Mouse (Mus musculus) cerebellum, adult 8-10 months (tissue): ENCODE measurements around the gene Prss22.
"Not testable (repeated sequence)": the region's sequence is repeated elsewhere in the genome, so short reads cannot be mapped to it uniquely, and the experiment has no call there.

Source experiments
- DNase-seq: peaks from one replicate; pipeline ENCODE4 v3.0.0; 2022

Prss22 gene

DNA sequence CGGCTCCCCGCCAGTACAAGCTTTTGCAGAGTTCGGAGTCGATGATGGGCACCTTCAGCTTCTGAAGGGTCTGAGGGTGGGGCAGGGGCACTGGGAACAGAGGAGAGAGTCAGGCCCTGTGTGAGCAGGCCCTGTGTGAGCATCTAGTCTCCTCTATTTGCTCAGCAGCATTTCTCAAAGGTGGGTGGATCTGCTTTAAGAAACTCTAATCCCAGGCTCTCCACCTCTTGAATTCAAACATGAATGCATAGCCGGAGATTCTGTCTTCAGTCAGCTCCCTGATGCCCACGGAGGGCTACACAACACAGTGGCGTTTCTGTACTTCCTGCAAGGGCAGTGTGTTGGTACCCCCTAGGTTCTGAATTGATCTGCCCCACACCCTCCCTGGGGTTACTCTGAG lies 3.2 kb downstream of the Prss22 start:
- DNase-seq: no peak

DNA sequence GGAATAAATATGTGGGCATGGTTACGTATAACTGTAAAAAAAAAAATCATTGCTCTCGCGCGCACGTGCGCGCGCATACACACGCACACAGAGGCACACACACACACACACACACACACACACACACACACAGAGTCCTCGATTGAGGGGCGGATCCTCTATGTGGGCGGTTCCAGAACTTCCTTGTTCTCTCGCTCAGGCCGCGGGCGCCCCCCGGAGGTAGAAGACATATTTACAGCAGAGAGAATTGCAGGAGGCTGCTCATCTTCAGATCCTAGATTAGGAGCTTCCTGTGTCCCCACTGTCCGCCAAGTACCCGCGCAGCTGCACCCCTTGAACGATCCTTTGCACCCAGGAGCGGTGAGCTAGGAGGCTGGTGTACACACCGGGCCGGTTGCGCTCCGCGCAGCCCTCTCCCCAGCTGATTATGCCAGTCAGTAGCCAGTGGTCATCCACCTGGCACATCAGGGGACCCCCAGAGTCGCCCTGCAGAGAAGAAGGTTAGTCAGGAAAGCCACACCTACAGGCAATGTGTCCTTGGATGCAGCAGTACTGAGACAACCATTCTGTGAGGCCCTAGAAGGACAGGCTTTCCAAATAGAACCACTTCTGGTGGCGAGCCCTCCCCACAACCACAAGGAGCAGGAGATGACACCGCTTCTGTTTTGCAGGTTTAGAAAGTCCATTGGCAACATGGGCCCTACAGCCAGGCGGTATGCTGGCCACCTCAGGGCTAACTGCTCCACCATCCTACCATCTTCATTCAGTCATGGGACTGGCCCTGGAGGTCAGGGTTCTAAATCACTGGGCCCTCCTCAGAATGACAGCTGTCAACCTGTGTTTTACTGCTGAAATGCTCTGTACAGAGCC lies 4.1 kb downstream of the Prss22 start:
- peak; percentile 83 for DNase-seq

DNA sequence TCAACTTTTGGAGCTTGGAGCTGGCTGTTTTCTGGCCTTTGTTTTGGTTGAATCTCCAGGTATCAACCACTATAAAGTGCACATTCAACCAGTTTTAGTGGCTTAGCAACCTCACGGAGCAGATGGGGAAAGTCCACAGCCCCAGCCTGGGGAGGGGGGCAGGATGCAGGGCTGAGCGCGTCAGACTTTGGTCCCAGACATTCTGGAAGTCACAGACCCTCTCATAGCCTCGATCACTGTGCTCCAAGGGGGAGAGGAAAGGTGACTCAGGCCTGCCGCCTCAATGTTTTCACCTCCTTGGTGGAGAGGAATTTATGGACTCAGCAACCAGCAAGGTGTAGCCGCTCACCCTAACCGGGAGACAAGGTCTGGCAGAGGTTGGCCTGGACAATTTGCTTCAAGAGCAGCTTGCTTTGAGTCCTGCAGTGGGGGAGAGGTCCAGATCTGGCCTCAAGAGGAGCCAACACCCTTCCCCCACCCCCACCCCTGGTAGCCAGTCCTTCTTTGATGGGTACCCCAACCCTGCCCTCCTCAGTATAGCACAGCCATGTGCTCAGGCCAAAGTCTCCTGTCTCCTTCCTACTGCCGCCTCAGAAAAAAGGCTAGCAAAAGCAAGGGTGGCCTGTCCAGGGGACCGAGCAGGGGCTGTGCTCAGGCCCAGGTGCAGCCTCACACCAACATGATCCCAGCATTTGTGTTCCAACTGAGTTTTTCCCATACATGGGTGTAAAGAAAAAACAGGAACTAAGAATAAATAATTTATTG lies 4.9 kb downstream of the Prss22 start:
- no peak for DNase-seq

DNA sequence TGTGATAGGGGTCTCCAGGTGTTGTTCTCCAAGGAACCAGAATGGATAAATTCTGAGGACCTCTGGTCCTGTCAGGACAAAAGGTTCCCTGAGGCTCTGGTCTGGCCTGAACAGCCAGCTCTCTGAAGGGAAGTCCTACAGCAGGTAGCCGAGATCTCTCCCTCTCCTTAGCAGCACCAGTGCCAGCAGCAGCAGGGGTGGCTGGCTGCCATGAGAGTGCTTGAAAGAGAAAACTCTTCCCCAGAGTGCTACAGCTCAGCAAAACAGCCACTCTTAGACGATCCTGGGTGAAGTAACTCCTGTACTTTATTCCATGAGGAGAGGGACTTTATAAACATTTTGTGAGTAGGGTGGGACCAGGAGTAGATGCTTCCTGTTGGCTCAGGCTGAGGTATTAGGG lies 8.1 kb downstream of the Prss22 start:
- DNase-seq: no peak

DNA sequence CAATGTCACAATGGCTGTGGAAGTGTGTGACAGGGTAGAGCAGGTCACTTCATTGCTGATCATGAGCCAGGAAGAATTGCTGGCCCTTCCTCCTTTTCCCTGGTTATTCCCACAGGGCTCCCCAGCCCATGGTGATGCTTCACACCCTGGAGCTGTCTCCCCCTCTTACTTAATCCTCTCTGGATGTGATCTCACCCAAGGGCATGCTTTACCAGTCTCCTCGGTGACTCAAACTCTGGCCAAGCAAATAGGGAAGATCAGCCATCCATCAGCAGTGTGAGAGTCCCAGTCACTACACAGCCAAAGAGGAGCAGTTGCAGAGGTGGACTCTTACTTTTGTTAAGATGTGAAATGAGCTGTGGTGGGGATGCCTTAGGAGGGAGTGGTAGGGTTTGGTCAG lies 12.9 kb downstream of the Prss22 start:
- no peak for DNase-seq

DNA sequence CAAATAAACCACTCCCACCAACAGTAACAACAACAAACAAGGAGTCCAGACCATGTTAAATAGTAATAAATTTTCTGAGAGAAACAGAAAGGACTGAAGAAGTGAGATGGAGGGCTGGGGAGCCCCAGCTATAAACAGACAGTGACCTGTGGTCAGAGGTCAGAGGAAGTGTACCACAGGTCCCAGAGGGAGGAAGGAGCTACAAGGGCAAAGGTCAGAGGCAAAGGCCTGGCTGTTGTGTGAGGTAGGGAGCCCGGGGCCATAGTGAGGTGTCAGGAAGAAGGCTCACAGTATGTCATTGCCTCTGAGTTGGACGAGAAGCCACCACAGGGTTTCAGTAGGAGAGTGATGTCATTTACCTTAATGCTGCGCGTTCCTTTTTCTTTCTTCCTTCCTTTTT lies 15.0 kb downstream of the Prss22 start:
- DNase-seq: no peak

DNA sequence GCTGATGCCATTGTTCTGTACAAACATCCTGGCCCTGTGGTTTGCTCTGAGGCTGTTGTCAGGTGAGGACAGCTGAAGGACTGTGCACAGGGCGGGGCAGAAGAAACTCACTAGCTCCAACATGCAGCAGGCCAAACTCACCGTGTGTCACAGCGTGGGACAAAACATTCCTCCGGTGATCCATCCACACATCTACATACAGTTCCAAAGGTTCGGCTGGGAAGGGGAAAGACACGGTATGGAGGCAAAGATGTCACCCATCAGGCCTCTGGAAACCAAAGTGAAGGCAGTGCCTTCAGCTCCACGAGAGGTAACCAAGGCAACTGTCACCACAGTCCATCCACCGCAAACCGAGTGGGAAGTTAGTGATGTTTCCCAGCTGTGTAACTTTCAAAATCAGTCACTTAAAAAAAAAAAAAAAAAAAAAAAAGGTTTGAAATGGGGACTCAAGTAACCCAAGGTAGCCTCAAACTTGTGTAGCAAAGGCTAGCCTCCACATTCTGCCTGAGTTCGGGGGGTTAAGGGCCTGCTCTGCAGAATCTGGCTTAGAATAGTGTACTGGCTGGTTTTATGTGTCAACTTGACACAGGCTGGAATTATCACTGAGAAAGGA lies 17.5 kb downstream of the Prss22 start, which contains the start of gene Prss30:
TSS of gene Prss30 (minus strand) at position 270 of the 613 bp plus-strand sequence.
- no peak for DNase-seq

DNA sequence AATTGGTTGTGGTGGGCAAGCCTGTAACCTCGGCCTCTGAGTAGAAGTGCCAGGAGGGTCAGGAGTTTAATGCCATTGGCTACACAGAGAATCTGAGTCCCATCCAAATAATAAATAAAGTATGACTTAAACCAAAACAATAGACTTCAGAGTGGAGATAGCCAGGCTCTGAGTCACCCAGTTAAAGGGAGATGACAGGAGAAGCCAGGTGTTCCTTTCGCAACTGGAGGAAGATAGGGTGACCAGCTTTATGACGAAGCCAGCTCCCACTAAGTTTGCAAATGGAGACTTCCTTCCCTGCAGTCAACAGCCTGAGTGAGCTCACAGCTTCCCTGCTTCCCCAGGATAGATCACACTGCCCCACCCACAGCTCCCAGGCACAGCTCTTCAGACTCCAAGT lies 18.4 kb downstream of the Prss22 start:
- DNase-seq: no peak

DNA sequence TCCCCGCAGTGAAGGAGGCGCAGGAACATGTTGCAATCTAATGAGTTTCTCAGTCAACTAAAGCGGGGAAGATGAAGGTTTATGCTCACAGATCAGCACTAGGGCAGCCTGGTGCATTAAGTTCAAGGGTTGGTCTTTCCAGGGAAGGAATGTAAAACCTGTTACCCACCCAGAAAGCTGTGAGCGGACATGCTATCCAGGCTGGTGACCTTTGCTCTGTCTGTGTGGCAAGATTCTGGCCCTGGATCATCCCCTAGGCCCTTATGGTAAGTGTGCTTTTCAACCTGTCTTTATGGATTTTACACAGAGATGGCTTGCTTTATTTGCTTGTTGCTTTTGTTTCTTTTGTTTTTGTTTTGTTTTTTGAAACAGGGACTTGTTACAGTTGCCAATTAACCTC lies 21.2 kb downstream of the Prss22 start:
- no peak for DNase-seq

DNA sequence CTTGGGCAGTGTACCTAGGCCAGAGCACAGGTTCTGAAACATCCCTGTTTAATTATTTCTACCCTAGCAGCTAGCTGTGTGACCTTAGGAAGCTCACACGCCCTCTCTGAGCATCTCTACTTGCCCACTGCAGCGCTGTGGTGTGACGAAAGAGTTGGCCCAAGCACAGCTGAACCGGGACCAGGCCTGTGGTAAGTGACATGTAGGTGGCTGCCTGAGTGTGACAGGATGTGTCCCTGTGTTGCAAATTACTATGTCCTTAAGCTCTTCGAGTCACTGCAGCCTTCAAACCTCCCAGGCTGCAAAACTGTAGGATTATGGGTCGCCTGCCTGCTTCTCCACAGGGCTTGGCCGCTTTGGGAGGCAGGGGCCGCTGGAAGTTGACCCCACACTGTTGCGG lies 26.6 kb downstream of the Prss22 start:
- DNase-seq: no peak

DNA sequence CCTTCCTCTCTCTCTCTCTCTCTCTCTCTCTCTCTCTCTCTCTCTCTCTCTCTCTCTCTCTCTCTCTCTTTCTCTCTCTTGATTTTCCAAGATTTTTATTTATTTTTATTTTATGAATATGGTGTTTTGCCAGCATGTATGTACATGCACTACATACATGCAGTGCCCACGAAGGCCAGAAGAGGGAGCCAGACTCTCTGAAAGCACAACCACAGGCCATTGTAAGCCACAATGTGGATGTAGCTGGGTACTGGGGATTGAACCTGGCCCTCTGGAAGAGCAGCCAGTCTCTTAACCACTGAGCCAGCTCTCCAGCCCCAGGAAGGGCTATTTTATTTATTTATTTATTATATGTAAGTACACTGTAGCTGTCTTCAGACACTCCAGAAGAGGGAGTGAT lies 28.7 kb downstream of the Prss22 start:
- DNase-seq: peak; percentile 54

DNA sequence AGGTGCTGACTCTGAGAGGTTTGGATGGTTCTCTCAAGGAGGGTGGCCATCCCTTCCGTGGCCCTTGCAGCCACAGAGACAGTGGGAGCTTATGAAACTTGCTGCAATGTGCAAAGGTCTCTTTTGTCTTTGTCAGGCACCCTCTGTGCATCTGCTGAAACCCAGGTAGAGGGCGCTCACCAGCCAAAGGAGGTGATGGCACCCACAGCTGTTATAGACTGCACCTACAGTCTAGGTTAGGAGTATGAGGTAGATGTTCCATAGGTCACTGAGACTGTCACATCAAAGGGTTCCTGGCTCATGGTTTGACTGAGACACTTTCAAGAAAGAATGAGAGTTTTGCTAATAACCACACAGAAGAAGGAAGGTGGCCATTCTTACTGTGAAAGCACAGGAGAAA lies 29.1 kb downstream of the Prss22 start:
- DNase-seq: no peak

DNA sequence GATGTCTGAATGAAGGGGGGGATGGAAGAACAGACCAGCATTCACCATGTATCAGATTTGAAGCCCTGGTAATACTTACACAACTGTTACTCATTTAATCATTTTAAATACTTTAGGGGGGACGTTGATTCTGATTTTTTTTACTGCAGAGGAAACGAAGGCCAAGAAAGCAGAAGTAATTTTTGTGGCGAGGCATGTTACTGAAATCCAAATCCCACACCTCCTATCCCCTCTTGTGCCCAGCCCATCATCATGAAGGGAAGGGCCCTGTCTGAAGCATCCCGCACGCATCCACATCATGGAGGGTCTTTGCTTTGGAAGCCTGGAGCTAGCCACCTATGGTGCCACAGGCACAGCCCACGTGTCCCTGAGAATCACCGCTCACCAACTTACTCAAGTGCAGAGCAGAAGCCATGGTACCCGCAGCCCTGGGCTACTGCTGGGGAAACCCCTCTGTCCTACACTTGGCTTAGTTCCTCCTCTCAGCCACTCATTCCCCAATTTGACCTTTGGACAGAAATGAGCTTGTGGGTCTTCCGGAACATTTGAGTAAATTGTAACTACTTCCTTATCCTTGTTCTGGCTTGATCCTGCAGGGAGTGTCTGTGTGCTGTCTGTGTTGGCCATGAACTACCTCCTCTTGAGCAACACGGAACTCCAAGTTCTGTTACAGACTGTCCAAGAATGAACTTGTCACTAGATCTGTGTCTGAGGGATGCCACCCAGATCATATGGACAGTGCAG lies 31.1 kb downstream of the Prss22 start:
- no peak for DNase-seq

DNA sequence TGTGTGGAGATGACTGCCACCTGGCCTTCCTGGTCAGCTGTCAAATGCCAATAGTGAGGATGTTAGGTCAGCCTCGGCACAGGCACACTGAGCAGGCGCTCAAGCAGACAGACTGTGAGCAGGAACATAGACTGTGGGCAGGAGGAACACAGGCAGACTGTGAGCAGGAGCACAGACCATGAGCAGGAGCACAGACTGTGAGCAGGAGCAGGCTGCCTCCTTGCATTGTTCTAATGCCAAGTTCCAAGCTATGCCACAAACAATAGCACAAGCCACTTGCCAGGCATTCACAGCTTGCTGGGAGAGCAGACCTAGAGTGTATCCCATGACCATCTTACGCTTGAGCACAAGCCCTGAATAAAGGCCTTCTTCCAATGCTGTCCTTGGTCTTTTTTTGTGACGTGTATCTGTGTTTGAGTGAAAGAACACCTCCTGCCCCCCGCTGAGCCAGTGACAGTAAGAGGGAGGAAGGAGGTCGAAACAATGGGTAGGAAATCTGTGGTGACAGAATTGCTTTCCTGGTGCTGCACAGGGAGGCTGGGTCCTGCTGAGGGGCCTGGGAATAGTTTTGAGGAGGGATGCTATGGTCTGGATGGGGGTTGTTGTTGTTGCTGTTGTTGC lies 32.0 kb downstream of the Prss22 start:
- peak; percentile 17 for DNase-seq

DNA sequence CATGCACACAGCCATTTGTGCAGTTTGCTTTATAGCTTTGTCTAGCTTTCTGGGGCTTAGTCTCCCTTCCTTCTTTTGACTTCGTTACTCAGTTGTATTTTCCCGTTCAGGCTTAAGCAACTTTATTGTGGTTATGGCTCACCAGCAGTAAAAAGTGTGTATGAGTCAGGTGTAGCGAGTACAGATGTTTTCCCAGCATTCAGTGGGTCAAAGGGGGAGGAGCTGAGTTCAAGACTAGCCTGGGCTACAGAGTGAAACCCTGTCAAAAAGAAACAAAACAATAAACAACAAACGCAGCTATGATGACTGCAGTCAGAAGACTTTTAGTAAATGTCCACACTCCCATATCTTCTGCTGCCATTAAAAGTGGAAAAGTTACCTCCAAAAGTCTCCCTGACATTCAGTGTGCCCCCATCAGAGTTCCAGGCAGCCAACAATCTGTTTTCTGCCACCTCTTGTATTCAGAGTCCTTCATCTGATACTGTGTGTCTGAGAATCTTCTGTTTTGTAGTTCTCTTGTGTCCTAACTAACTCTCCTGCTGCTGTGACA lies 36.3 kb downstream of the Prss22 start:
- no peak for DNase-seq

DNA sequence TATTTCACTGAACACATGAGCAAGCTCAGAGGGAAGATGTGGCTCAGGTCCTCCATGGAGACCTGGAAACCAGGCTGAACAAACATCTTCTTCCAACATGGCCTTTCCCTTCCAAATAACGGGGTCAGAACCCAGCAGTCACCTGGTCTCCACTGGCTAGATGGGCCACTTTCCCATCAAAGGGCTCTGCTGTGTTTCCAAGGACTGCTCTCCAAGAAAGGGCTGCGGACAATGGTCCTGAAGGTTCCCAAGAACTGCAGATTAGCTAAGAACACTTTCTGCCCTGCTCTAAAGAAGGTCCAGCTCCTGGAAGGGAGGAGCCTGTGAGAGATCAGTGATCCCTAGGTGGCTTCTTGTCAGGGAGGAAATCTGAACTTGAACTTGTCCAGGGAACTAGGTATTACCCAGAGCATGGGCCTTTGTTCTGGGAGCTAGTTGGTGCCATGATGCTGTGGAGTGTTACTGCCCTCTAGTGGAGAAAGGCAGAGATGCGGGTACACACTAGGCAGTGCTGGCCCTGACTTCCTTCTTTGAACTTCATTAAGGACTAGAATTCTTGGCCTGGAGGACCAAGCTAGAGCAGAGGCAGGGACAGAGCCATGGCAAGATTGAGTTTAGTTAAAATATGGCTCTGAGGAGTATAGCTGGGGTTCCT lies 37.7 kb downstream of the Prss22 start:
- peak; percentile 79 for DNase-seq

DNA sequence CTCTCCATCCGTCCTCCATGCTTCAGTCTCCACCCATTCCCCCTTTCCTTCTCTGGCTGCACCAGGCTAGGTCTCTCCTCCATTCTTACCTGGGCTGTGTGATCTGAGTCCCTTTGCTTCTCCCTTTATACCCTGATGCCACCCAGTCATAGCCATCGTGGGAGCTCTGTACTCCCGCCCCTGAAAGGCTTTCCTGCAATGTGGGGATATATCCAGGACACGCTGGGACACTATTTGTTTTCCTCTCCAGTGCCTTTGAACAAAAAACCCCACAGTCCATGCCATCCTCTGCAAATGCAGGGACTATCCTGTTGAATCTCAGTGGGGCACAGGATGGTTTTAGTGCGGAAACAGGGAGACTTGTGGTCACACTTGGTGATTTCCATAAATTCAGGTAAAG lies 42.7 kb downstream of the Prss22 start, which contains the start of gene Sbpl:
TSS of gene Sbpl (minus strand) at position 101 of the 400 bp plus-strand sequence.
- no peak for DNase-seq

DNA sequence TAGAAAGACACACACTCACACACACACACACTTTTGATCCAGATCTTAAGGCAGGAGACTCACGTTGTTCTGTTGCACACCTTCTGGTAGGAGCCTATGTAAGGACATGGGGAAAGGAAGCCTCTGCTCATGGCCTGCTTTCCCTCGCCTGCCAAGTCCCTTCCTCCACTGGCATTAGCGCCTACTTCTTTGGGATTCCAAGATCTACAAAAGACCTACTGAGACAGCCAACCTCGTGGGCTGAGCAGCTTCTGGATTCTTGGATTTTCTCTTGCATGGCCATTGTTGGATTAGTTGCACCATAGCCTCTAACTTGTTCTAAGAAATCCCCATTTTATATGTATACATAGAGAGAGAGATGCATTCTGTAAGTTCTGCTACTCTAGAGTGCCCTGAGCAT lies 47.1 kb downstream of the Prss22 start:
- DNase-seq: not testable (repeated sequence)

DNA sequence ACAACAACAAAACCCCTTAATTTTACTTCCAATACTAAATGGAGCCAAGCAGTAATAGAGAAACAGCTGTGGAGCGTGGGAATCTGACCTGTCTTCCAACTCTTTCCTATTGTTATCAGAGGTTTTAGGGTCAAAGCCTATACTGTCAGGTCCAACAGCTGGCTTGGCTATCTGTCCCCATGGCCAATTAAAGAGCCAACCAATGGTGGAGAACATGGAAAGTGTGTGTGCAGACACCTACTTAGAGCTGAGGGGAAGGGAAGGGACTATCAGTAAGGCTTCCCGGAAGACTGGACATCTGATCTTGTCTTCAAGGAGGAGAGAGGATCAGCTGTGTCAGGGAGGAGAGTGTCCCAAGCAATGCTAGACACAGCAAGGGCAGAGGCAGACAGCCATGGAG lies 48.8 kb downstream of the Prss22 start:
- no peak for DNase-seq

DNA sequence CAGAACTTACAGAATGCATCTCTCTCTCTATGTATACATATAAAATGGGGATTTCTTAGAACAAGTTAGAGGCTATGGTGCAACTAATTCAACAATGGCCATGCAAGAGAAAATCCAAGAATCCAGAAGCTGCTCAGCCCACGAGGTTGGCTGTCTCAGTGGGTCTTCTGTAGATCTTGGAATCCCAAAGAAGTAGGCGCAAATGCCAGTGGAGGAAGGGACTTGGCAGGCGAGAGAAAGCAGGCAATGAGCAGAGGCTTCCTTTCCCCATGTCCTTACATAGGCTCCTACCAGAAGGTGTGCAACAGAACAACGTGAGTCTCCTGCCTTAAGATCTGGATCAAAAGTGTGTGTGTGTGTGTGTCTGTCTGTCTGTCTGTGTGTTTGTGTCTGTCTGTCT lies 50.4 kb downstream of the Prss22 start:
- not testable (repeated sequence) for DNase-seq
